Mouse (Mus musculus) layer of hippocampus, postnatal 10 days (tissue): ENCODE measurements around the gene Eef2k. TPM values are rescaled to one million over a fixed set of nuclear protein-coding genes. Genes with fewer than 3 reads are reported as not detected.

Experiments
- DNase-seq, 2 experiments: peaks; one replicate each; pipeline ENCODE4 v3.0.0; 2021; ENCODE audit warnings: low spot score in 2 of 2
- total RNA-seq, 2 experiments: library from RNA; stranded (reverse); gene quantifications; 2 replicates each; pipeline ENCODE4 v1.2.3; 2021

The Eef2k gene
- total RNA-seq, 2 experiments from 2014 or later = 38.9 to 41.7 TPM

GRCm38 (mm10) chr7:120843852-120844435 lies 1.3 kb downstream of the Eef2k start:
- peak in 1 of 2 experiments; percentile 34 for DNase-seq

- DNase-seq = no peak
Measured at GRCm38 (mm10) chr7:120844689-120845088, 2.1 kb downstream of the Eef2k start.

- DNase-seq = no peak
Measured at GRCm38 (mm10) chr7:120848831-120849512, 6.3 kb downstream of the Eef2k start.

- DNase-seq = no peak
Measured at GRCm38 (mm10) chr7:120850165-120850564, 7.5 kb downstream of the Eef2k start.

- no peak for DNase-seq
Measured at GRCm38 (mm10) chr7:120859854-120860253, 17.2 kb downstream of the Eef2k start.

GRCm38 (mm10) chr7:120860799-120861487 lies 18.3 kb downstream of the Eef2k start:
- DNase-seq = no peak

GRCm38 (mm10) chr7:120861488-120862047 lies 18.9 kb downstream of the Eef2k start:
- no peak for DNase-seq

GRCm38 (mm10) chr7:120862196-120862595 lies 19.6 kb downstream of the Eef2k start:
- DNase-seq = no peak

- no peak for DNase-seq
Measured at GRCm38 (mm10) chr7:120862626-120863025, 20.0 kb downstream of the Eef2k start.

GRCm38 (mm10) chr7:120863476-120863875 lies 20.8 kb downstream of the Eef2k start:
- DNase-seq = no peak

- no peak for DNase-seq
Measured at GRCm38 (mm10) chr7:120865100-120865499, 22.5 kb downstream of the Eef2k start.

GRCm38 (mm10) chr7:120865832-120866231 lies 23.2 kb downstream of the Eef2k start:
- DNase-seq = no peak

GRCm38 (mm10) chr7:120866684-120867083 lies 24.1 kb downstream of the Eef2k start:
- no peak for DNase-seq

GRCm38 (mm10) chr7:120867720-120868119 lies 25.1 kb downstream of the Eef2k start:
- no peak for DNase-seq

GRCm38 (mm10) chr7:120869883-120870282 lies 27.3 kb downstream of the Eef2k start:
- DNase-seq = no peak

- no peak for DNase-seq
Measured at GRCm38 (mm10) chr7:120870431-120871008, 27.9 kb downstream of the Eef2k start.

GRCm38 (mm10) chr7:120873083-120873482 lies 30.5 kb downstream of the Eef2k start:
- DNase-seq = no peak

GRCm38 (mm10) chr7:120874021-120874420 lies 31.4 kb downstream of the Eef2k start:
- DNase-seq = no peak

GRCm38 (mm10) chr7:120874764-120875539 lies 32.3 kb downstream of the Eef2k start:
- no peak for DNase-seq

GRCm38 (mm10) chr7:120875540-120876388 lies 33.1 kb downstream of the Eef2k start:
- no peak for DNase-seq
